Mouse (Mus musculus): ENCODE data around the gene Higd2a.

DNA sequence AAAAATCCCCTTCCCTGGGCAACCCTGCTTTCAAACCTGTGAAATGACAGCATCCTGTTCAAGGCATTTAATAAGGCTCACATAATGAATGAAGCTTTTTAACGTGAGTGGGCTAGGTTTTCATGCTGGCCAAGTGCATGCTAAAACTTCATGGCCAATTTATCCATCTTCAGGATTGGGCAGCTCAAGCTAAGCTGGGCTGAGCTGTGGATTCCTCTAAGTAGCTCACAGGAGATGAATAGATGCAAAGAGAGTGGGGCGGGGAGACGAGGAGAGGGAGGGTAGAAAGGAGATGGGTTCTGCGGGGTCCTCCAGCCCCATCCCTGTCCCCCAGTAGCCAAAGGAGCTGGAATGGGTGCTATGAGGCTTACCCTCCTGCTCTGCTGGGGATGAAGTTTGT, 14.2 kb downstream of the Higd2a start:
- no peak for TF ChIP-seq CTCF (IDR thresholded peaks at IDR 0.05)
- no peak for TF ChIP-seq EP300 (IDR thresholded peaks at IDR 0.05)

Measured in lung, postnatal 0 days (tissue).